Mouse (Mus musculus) hindbrain, embryonic 14.5 days (tissue): ENCODE measurements around the gene Ctnna2. TPM values are rescaled to one million over a fixed set of nuclear protein-coding genes. Genes with fewer than 3 reads are reported as not detected.

Experiments
- ATAC-seq: fragments of 200-750 bp; cut with Nextera tagmentation; 2 replicates; pipeline ENCODE4 v1.8.0; 2017; ENCODE audit warnings: moderate number of reproducible peaks, mild to moderate bottlenecking, moderate TSS enrichment, moderate library complexity; ENCODE audit not compliant: low FRiP score
- DNase-seq: peaks from one replicate; pipeline ENCODE4 v3.0.0-alpha.2; 2015; ENCODE audit warnings: low spot score
- H3K27ac ChIP-seq: fragments of 300-500 bp; sonication (generic); 2 replicates; pipeline ENCODE4 v1.5.1; 2014; ENCODE audit warnings: mild to moderate bottlenecking, moderate library complexity
- H3K27me3 ChIP-seq: fragments of 300-500 bp; sonication (generic); 2 replicates; pipeline ENCODE4 v1.6.1; 2014; ENCODE audit warnings: mild to moderate bottlenecking, low read length, mixed read lengths; ENCODE audit not compliant: control insufficient read depth, insufficient read depth
- H3K36me3 ChIP-seq: fragments of 300-500 bp; sonication (generic); replicated peaks from 2 replicates; pipeline ENCODE4 v1.6.1; 2014; ENCODE audit not compliant: control insufficient read depth, insufficient read depth
- H3K4me1 ChIP-seq: fragments of 300-500 bp; sonication (generic); replicated peaks from 2 replicates; pipeline ENCODE4 v1.6.1; 2014; ENCODE audit warnings: antibody characterized with exemption, low read length, mixed read lengths; ENCODE audit not compliant: control insufficient read depth, insufficient read depth
- H3K4me2 ChIP-seq: fragments of 300-500 bp; sonication (generic); replicated peaks from 2 replicates; pipeline ENCODE4 v1.6.1; 2014; ENCODE audit warnings: mild to moderate bottlenecking, moderate library complexity
- H3K4me3 ChIP-seq: fragments of 300-500 bp; sonication (generic); replicated peaks from 2 replicates; pipeline ENCODE4 v1.5.1; 2014; ENCODE audit warnings: mild to moderate bottlenecking, low read length
- H3K9ac ChIP-seq: fragments of 300-500 bp; sonication (generic); 2 replicates; pipeline ENCODE4 v1.6.1; 2014
- H3K9me3 ChIP-seq: fragments of 300-500 bp; sonication (generic); 2 replicates; pipeline ENCODE4 v1.6.1; 2016; ENCODE audit warnings: low read length; ENCODE audit not compliant: control insufficient read depth
- WGBS: fragments of 180-500 bp; shearing (Covaris S2); extraction: QIAGEN DNeasy Blood & Tissue Kit; methylation state at CpG from one replicate; pipeline ENCODE4 v1.1.7; 2014; 5-methylcytosine and 5-hydroxymethylcytosine counted together
- polyA plus RNA-seq: library from polyadenylated mRNA; unstranded; fragments of >200 nt; fragmentation: Nextera tagmentation; extraction: Ambion mirVana; gene quantifications from 2 replicates; pipeline ENCODE4 v1.2.1, GENCODE M21; 2014

The Ctnna2 gene
- polyA plus RNA-seq, result 122 and 134 TPM in 2 replicates

GRCm38 (mm10) chr6:77979241-77979961 lies at the start of gene Ctnna2:
Gene Ctnna2, minus strand, starts transcription at chr6:77979699.
- WGBS, result under 1% methylated on average over 41 of the region's 58 CpGs
- ATAC-seq, result peak; percentile 97

GRCm38 (mm10) chr6:77980137-77981052 lies 896 bp upstream of the Ctnna2 start:
- ATAC-seq, result no peak; the same call in 1 of the 2 replicates
- no peak for DNase-seq
- WGBS, result 9% methylated on average over 15 of the region's 15 CpGs
- Histone ChIP-seq H3K4me1 (peaks cover 35% of the 10 kb centered on the region), H3K4me3 (peak overlapping the region; percentile 52), H3K27me3 (no peaks in the 10 kb centered on the region), H3K9ac (peak overlapping the region; percentile 82), H3K4me2 (peak overlapping the region; percentile 63), H3K36me3 (no peaks in the 10 kb centered on the region), H3K9me3 (no peaks in the 10 kb centered on the region), H3K27ac (peak overlapping the region; percentile 97)

More at GRCm38 (mm10) chr6:77979241-77979961, at the start of gene Ctnna2:
- H3K4me3 ChIP-seq, result peak within 1 kb of the TSS; percentile 52
- H3K27me3 ChIP-seq, result no peaks in the 10 kb centered on the region
- H3K27ac ChIP-seq, result peak within 1 kb of the TSS; percentile 97
- H3K9me3 ChIP-seq, result no peaks in the 10 kb centered on the region
- H3K9ac ChIP-seq, result peak within 1 kb of the TSS; percentile 82
- peak within 1 kb of the TSS; percentile 63 for H3K4me2 ChIP-seq
- H3K4me1 ChIP-seq, result peaks cover 42% of the 10 kb centered on the region
- DNase-seq, result peak; percentile 97
- H3K36me3 ChIP-seq, result no peaks in the 10 kb centered on the region

GRCm38 (mm10) chr6:77978476-77979240 lies 841 bp downstream of the Ctnna2 start:
- peak overlapping the region; percentile 52 for H3K4me3 ChIP-seq
- DNase-seq (no peak), ATAC-seq (peak; percentile 14; the same call in 1 of the 2 replicates)
- H3K4me2 ChIP-seq, result peak overlapping the region; percentile 63
- WGBS, result 9% methylated on average over 10 of the region's 10 CpGs
- H3K27ac ChIP-seq, result peak overlapping the region; percentile 97
- no peaks in the 10 kb centered on the region for H3K27me3 ChIP-seq
- H3K9me3 ChIP-seq, result no peaks in the 10 kb centered on the region
- H3K36me3 ChIP-seq, result no peaks in the 10 kb centered on the region
- peaks cover 42% of the 10 kb centered on the region for H3K4me1 ChIP-seq
- H3K9ac ChIP-seq, result peak overlapping the region; percentile 82

- DNase-seq (no peak), ATAC-seq (peak; percentile 55; the same call in 1 of the 2 replicates)
- no peaks in the 10 kb centered on the region for H3K36me3 ChIP-seq
- H3K4me2 ChIP-seq, result 0 out of 2 replicates have a peak overlapping the region, but pooled peaks have one; percentile 7
- WGBS, result 47% methylated on average over 10 of the region's 10 CpGs
- no peak overlapping the region for H3K9ac ChIP-seq
- H3K4me1 ChIP-seq, result peaks cover 31% of the 10 kb centered on the region
- H3K27me3 ChIP-seq, result no peaks in the 10 kb centered on the region
- H3K4me3 ChIP-seq, result no peak overlapping the region
- H3K27ac ChIP-seq, result no peak overlapping the region
- H3K9me3 ChIP-seq, result no peaks in the 10 kb centered on the region
Measured at GRCm38 (mm10) chr6:77970545-77971242, 8.8 kb downstream of the Ctnna2 start.

- 0 out of 2 replicates have a peak overlapping the region, but pooled peaks have one; percentile 1 for H3K4me2 ChIP-seq
- peak overlapping the region; percentile 6; the same call in 1 of the 2 replicates for H3K27ac ChIP-seq
- H3K4me3 ChIP-seq, result no peak overlapping the region
- H3K9ac ChIP-seq, result no peak overlapping the region
- DNase-seq (no peak), ATAC-seq (peak; percentile 51; the same call in 1 of the 2 replicates)
- H3K9me3 ChIP-seq, result no peaks in the 10 kb centered on the region
- H3K4me1 ChIP-seq, result peaks cover 24% of the 10 kb centered on the region
- H3K27me3 ChIP-seq, result no peaks in the 10 kb centered on the region
- WGBS, result 23% methylated on average over 4 of the region's 4 CpGs
- no peaks in the 10 kb centered on the region for H3K36me3 ChIP-seq
Measured at GRCm38 (mm10) chr6:77969774-77970173, 9.7 kb downstream of the Ctnna2 start.

GRCm38 (mm10) chr6:77962011-77962410 lies 17.5 kb downstream of the Ctnna2 start:
- H3K9ac ChIP-seq, result no peak overlapping the region
- no peaks in the 10 kb centered on the region for H3K9me3 ChIP-seq
- no peak for ATAC-seq
- H3K4me2 ChIP-seq, result no peak overlapping the region
- H3K4me3 ChIP-seq, result no peak overlapping the region
- H3K36me3 ChIP-seq, result no peaks in the 10 kb centered on the region
- H3K27ac ChIP-seq, result no peak overlapping the region
- 95% methylated on average over 1 of the region's 1 CpGs for WGBS
- H3K27me3 ChIP-seq, result no peaks in the 10 kb centered on the region
- no peaks in the 10 kb centered on the region for H3K4me1 ChIP-seq
- DNase-seq, result no peak

- Histone ChIP-seq H3K36me3 (no peaks in the 10 kb centered on the region), H3K27me3 (no peaks in the 10 kb centered on the region), H3K4me1 (no peaks in the 10 kb centered on the region), H3K9ac (no peak overlapping the region), H3K4me3 (no peak overlapping the region), H3K4me2 (no peak overlapping the region), H3K27ac (no peak overlapping the region), H3K9me3 (no peaks in the 10 kb centered on the region)
- DNase-seq (no peak), ATAC-seq (no peak)
- 75% methylated on average over 4 of the region's 4 CpGs for WGBS
Measured at GRCm38 (mm10) chr6:77951276-77951675, 28.2 kb downstream of the Ctnna2 start.

- Histone ChIP-seq H3K9ac (no peak overlapping the region), H3K4me1 (no peaks in the 10 kb centered on the region), H3K27ac (no peak overlapping the region), H3K27me3 (no peaks in the 10 kb centered on the region), H3K4me2 (no peak overlapping the region), H3K4me3 (no peak overlapping the region), H3K9me3 (no peaks in the 10 kb centered on the region), H3K36me3 (no peaks in the 10 kb centered on the region)
- DNase-seq (no peak), ATAC-seq (no peak)
- 91% methylated on average over 2 of the region's 2 CpGs for WGBS
Measured at GRCm38 (mm10) chr6:77950690-77951089, 28.8 kb downstream of the Ctnna2 start.
